Mouse (Mus musculus): ENCODE measurements around the gene Cd34.
A peak's percentile ranks its signal among the peaks of the same experiment; 100 is the strongest.

The Cd34 gene

DNA sequence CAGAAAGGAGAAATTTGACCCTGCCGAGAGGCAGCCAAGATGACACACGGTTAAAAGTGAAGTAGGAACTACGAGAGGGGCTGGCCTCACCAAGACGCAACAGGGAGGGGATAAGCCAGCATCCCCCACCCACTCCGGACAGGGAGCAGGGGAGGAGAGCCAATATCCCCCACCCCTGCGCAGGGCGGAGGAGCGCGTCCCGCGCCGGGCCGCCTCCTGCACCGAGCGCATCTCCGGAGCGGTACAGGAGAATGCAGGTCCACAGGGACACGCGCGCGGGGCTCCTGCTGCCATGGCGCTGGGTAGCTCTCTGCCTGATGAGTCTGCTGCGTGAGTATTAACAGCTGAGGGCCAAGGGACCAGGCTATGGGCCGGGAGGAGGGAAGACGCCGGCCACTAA, at the start of gene Cd34:
Gene Cd34 (plus strand): TSS at position 105 of the 400 bp plus-strand sequence.
- peak; percentile 85 to 87 for DNase-seq (ENCODE audit: low spot score in 2 of 2)

DNA sequence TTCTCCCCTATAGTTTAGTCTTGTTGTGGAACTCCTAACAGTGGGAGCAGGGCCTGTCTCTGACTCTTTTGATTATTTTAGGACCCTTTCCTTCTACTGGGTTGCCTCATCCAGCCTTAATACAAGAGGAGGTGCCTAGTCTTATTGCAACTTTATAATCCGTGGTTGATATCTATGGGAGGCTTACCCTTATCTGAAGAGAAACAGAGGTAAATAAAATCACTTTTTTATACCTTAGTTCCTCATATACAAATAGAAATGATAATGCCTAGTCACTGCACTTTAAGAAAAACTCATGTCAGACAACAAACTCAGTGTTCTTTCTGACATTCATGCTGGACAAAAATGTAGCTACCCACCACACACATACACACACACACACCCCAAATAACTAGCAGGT, 44.1 kb upstream of the Cd34 start:
- no peak for DNase-seq (ENCODE audit: low spot score in 2 of 2)

GRCm38 (mm10) chr1:194895287-194895686, 43.3 kb upstream of the Cd34 start:
- DNase-seq (ENCODE audit: low spot score in 2 of 2), result no peak

- no peak for DNase-seq (ENCODE audit: low spot score in 2 of 2)
Measured at GRCm38 (mm10) chr1:194901075-194901474, 37.5 kb upstream of the Cd34 start.

DNA sequence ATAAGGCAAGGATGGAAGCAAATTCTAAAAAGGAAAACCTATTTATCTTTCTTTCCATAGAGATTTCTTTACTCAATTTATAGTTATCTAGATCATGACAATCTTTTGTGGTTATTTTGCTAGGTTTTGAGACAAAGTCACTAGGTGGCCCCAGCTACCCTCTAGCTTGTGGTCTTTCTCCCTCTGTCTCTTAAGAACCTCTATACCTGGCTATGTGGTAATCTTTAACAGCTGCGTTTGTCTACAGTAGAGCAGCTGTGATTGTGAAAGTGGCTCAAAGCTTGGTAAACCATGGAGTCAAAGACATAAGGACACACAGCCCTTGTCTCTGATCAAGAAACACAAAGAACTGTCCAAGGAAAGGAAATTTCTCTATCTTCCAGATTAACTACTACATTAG, 36.8 kb upstream of the Cd34 start:
- no peak for DNase-seq (ENCODE audit: low spot score in 2 of 2)

DNA sequence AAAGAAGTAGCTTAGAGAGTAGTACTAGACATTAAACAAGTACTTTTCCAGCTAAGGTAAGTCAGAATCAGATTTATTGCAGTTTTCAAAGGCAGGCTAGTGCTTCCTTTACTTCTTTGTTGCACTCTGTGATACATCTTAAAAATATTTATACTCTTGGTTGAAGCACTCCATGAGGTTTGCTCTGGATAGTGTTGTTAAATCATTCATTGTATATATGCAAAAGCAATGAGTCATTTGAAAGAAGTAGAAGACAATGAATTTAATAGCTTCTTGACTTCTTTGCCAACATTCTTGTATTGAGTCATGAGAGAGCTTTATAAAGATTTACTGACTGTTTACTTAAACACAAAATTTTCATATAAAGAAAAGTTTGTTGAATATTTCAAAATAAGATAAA, 29.7 kb upstream of the Cd34 start:
- no peak for DNase-seq (ENCODE audit: low spot score in 2 of 2)

GRCm38 (mm10) chr1:194925753-194926350, 12.8 kb upstream of the Cd34 start:
- peak in 1 of 2 experiments; percentile 29 for DNase-seq (ENCODE audit: low spot score in 2 of 2)

DNA sequence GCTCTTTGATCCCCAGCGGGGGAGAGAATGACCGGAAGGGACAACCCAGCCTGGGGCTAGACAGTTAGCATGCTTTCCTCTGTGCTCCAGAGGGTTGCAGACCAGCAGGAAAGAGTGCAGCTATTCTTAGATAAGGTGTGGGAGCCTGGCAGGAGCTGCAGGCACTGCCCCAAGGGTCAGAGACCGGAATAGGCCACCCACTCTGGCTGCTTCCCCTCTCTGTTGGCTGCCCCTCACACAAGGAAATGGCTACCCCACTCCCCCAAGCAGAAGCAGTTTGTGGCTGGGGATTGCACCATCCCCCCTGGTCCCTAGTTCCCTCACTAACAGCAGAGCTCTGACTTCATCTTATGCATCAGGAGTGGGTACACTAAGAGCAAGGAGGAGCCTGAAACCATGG, 10.7 kb upstream of the Cd34 start:
- DNase-seq (ENCODE audit: low spot score in 2 of 2), result peak; percentile 72 to 84

DNA sequence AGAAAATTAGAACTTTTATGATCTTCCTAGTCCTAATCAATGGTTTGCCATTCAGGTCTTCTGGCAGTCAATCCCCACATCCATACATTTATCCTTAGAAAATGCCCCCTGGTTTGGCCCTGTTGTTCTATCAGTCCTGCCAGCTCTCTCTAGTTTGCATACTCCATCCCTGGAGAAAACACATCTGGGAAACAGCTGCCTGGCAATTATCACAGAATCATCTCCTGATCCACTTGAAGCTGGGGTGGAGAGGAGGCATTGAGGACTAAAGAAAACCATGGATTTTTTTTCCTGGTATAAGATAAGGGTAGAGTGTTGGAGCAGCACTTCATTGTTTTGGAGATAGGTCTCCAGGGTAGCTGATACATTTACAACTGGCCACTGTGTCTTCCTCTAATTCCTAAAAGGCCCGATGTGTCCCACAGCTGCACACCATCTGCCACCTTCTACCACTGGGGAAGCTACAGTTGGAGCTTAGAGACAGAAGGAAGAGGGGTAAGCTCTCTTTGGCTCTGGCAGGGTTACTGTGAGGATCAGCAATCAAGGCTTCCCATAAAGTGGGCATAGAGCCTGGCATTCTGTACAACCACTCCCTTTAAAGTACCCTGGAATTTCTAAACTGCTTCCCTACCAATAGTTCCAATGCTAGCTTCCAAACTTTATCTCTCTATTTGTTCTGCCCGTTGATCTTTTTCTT, 9.2 kb upstream of the Cd34 start:
- peak in 1 of 2 experiments; percentile 42 for DNase-seq (ENCODE audit: low spot score in 2 of 2)

DNA sequence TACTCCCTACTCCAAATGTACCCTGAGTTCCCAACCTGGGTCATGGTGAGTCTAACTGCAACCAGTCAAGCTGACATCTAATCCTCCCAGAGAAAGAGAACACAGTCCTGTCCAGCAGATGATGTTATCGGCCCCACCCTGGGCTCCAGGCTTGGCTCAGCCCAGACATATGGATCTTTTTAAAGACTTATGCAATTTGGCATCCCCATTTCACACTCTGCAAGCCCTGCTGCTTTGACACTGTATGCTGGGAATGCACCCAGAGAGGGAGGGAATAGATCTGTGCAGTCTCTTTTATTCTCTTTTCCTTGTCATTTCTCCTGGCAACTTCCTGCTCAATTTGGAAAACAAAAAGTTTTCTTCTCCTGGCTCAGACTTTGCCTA, 8.7 kb upstream of the Cd34 start:
- DNase-seq (ENCODE audit: low spot score in 2 of 2), result peak; percentile 76 to 80

- DNase-seq (ENCODE audit: low spot score in 2 of 2), result peak in 1 of 2 experiments; percentile 49
Measured at GRCm38 (mm10) chr1:194930706-194931105, 7.9 kb upstream of the Cd34 start.

DNA sequence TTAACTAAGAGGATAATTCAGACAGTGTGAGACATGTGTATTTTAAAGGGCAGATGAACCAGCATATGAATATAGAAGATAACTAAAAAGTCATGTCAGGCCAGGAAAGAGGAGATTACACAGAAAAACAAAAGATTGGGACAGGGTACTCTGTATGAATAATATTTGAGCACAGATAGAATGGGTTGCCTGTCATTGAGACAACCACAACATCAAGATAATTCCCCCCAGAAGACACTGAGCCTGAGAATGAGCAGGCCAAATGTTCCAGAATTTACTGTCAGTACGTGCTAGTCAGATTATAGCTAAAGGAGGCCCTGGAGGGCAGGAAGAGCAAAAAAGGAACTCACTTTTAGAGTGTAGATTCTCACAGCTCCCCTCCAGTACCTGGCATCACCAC, 3.3 kb upstream of the Cd34 start:
- DNase-seq (ENCODE audit: low spot score in 2 of 2), result no peak

GRCm38 (mm10) chr1:194941528-194941927, 2.9 kb downstream of the Cd34 start:
- peak; percentile 59 to 75 for DNase-seq (ENCODE audit: low spot score in 2 of 2)

- no peak for DNase-seq (ENCODE audit: low spot score in 2 of 2)
Measured at GRCm38 (mm10) chr1:194942912-194943311, 4.3 kb downstream of the Cd34 start.

- DNase-seq (ENCODE audit: low spot score in 2 of 2), result no peak
Measured at GRCm38 (mm10) chr1:194943485-194943884, 4.9 kb downstream of the Cd34 start.

DNA sequence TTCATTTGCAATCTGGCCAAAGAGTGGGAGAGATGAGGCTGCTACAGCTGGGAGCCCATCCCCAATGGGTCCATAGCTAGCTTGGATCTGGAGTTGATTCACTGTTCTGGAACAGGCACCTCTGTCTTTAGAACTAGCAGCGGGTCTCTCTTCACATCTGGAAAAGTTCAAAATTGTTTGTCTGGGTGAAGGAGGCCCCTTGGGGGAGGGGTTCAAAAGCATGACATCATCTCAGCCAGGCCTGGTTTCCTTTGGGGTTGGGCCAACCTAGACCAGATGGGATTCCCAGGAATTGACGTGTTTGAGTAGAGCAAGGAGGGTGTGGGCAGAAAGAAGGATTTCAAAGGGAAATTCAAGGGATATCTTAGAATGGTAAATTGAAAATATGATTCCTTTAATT, 6.8 kb downstream of the Cd34 start:
- peak; percentile 90 to 92 for DNase-seq (ENCODE audit: low spot score in 2 of 2)

DNA sequence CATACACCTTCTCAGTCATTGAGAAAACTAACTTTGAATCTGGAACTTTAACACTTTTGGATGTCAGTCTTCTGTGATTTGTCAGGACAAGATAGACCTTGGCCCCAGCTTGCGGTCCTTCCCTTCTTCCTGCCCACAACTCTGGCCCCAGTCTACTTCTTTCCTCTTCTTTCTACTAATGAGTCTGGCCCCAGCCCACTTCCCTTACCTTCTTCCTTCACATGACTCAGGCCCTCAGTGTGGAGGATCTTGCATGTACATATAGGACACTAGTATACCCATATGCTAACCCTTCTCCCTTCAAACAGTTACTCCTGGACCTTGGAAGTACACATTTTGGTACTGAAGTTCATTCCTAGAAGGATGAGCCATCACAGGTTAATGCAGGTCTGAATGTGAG, 7.8 kb downstream of the Cd34 start:
- no peak for DNase-seq (ENCODE audit: low spot score in 2 of 2)

DNA sequence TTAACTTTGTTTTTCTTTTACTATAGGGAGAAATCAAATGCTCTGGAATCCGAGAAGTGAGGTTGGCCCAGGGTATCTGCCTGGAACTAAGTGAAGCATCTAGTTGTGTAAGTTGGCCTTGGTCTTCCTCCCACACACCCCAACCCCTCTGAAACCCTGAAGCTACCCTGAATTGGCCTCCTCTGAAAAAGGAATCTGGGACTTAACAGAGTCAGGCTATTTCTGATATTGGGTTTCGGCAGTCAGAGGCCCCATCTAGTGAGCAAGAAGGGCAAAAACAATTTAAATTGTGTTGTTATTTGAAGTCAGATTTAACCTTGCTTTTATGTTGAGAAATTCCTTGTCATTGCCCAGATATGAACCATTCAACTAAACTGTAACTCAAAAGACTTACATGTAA, 12.3 kb downstream of the Cd34 start:
- DNase-seq (ENCODE audit: low spot score in 2 of 2), result no peak

- DNase-seq (ENCODE audit: low spot score in 2 of 2), result no peak
Measured at GRCm38 (mm10) chr1:194952891-194953290, 14.3 kb downstream of the Cd34 start.

GRCm38 (mm10) chr1:194954694-194955093, 16.1 kb downstream of the Cd34 start:
- no peak for DNase-seq (ENCODE audit: low spot score in 2 of 2)

DNA sequence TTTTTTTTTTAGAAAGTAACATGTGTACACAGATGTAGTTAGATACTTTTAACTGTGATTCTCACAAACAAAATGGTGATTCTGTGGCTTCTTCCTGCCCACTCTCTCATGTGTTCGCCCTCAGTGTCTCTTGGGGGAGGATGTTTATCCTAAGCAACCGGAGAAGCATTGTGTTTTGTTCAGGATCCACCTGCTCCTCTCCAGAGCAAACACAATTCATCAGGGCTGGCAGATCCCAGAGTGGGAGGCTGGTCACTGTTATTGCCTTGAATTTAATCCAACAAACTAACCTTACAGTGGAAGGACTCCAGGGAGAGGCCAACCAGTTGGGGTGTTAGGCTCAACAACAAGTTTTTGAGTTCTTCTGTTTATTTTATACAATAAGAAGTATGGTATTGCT, 17.1 kb downstream of the Cd34 start:
- DNase-seq (ENCODE audit: low spot score in 2 of 2), result no peak

- DNase-seq (ENCODE audit: low spot score in 2 of 2), result no peak
Measured at GRCm38 (mm10) chr1:194957021-194957420, 18.4 kb downstream of the Cd34 start.

GRCm38 (mm10) chr1:194962181-194962580, 23.6 kb downstream of the Cd34 start:
- DNase-seq (ENCODE audit: low spot score in 2 of 2), result peak in 1 of 2 experiments; percentile 68

DNA sequence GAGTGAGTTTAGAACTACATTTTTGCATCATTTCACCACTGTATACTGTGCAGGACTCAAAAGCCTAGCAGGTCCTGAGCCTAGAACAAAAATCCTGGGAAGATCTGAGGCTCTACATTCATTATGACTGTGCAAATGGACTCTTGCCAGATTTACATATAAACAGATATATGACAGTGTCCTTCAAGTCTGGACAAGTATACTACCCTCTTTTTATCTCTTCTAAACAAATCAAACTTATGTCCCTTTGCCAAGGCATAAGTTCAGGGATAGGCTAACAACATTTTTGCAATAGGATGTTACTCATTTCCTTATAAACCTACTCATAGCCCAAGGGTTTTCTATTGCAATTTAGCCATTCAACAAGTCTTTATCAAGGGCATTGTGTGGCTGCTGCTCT, 24.1 kb downstream of the Cd34 start:
- no peak for DNase-seq (ENCODE audit: low spot score in 2 of 2)

All from heart, adult 9 months (tissue).